Comparison of ENCODE assay signal across 24 mouse cellular contexts in genomic region chr3:132986188-132986587, GRCm38 (mm10). TPM values are rescaled to one million over a fixed set of nuclear protein-coding genes. Genes with fewer than 3 reads are reported as not detected.
A peak's percentile ranks its signal among the peaks of the same experiment; 100 is the strongest.
DNase-seq lines count a peak whose midpoint lies in the region; ATAC-seq and TF ChIP-seq lines count a peak whose summit lies in the region.
"Had no signal": no experiment of that assay in that cellular context is flagged by ENCODE, and none has a peak within 500 bp of the region (broad histone marks: within the 10 kb centered on the region; RNA-seq: fewer than 3 reads in every experiment).

No protein-coding gene starts in this region.

- H3K9me3 ChIP-seq in embryonic facial prominence, embryonic 14.5 days (ENCODE audit: control insufficient read depth, low read length), result no peaks in the 10 kb centered on the region
- H3K9me3 ChIP-seq in embryonic facial prominence, embryonic 10.5 days, result no peaks in the 10 kb centered on the region
- no peaks in the 10 kb centered on the region for H3K9me3 ChIP-seq in limb, embryonic 13.5 days
- H3K9me3 ChIP-seq in limb, embryonic 10.5 days (replicated peaks), result no peaks in the 10 kb centered on the region
- no peaks in the 10 kb centered on the region for H3K9me3 ChIP-seq in limb, embryonic 14.5 days (ENCODE audit: control insufficient read depth, low read length)
- H3K9me3 ChIP-seq: embryonic facial prominence, embryonic 15.5 days; forebrain, embryonic 15.5 days; G1E; hindbrain, embryonic 12.5 days; hindbrain, embryonic 15.5 days had no signal

- no peak overlapping the region for H3K27ac ChIP-seq in embryonic facial prominence, embryonic 14.5 days (replicated peaks; ENCODE audit: low read depth, low read length)
- no peak overlapping the region for H3K27ac ChIP-seq in embryonic facial prominence, embryonic 10.5 days (replicated peaks)
- H3K27ac ChIP-seq in limb, embryonic 13.5 days, result no peak overlapping the region
- H3K27ac ChIP-seq in limb, embryonic 10.5 days, result no peak overlapping the region
- H3K27ac ChIP-seq in limb, embryonic 14.5 days (replicated peaks; ENCODE audit: low read depth, low read length), result no peak overlapping the region
- H3K27ac ChIP-seq: embryonic facial prominence, embryonic 15.5 days; forebrain, embryonic 15.5 days; gastrocnemius, adult 2 months; hindbrain, embryonic 12.5 days; hindbrain, embryonic 15.5 days had no signal

- peaks cover 10% of the 10 kb centered on the region for H3K4me1 ChIP-seq in embryonic facial prominence, embryonic 14.5 days (ENCODE audit: control insufficient read depth, insufficient read depth, low read length)
- 0 out of 2 replicates have a peak, but pooled peaks cover 2% of the 10 kb centered on the region for H3K4me1 ChIP-seq in embryonic facial prominence, embryonic 10.5 days
- H3K4me1 ChIP-seq in limb, embryonic 13.5 days, result peaks cover 18% of the 10 kb centered on the region
- H3K4me1 ChIP-seq in limb, embryonic 10.5 days, result no peaks in the 10 kb centered on the region
- peaks cover 5% of the 10 kb centered on the region; the same call in 1 of the 2 replicates for H3K4me1 ChIP-seq in limb, embryonic 14.5 days (ENCODE audit: control insufficient read depth, insufficient read depth, low read length)
- H3K4me1 ChIP-seq: forebrain, embryonic 15.5 days; hindbrain, embryonic 12.5 days had no signal

- no peak overlapping the region for H3K9ac ChIP-seq in embryonic facial prominence, embryonic 14.5 days (ENCODE audit: low read depth, low read length)
- no peak overlapping the region for H3K9ac ChIP-seq in limb, embryonic 13.5 days
- no peak overlapping the region for H3K9ac ChIP-seq in limb, embryonic 14.5 days (ENCODE audit: low read depth, low read length, severe bottlenecking)
- H3K9ac ChIP-seq: embryonic facial prominence, embryonic 15.5 days; forebrain, embryonic 15.5 days; hindbrain, embryonic 12.5 days; hindbrain, embryonic 15.5 days had no signal

- no peak overlapping the region for H3K4me3 ChIP-seq in embryonic facial prominence, embryonic 14.5 days (ENCODE audit: low read depth, low read length)
- no peak overlapping the region for H3K4me3 ChIP-seq in embryonic facial prominence, embryonic 10.5 days
- H3K4me3 ChIP-seq in limb, embryonic 13.5 days, result no peak overlapping the region
- H3K4me3 ChIP-seq in limb, embryonic 10.5 days, result no peak overlapping the region
- no peak overlapping the region for H3K4me3 ChIP-seq in limb, embryonic 14.5 days (replicated peaks; ENCODE audit: low read length)
- H3K4me3 ChIP-seq: embryonic facial prominence, embryonic 15.5 days; forebrain, embryonic 15.5 days; gastrocnemius, adult 2 months; hindbrain, embryonic 12.5 days; hindbrain, embryonic 15.5 days had no signal

- no peak for TF ChIP-seq POLR2A in limb, embryonic 14.5 days (IDR thresholded peaks at IDR 0.05; ENCODE audit: borderline replicate concordance, extremely low read depth, insufficient read depth, insufficient read length)

- no peak overlapping the region for H3K4me2 ChIP-seq in embryonic facial prominence, embryonic 14.5 days (ENCODE audit: low read depth, low read length)
- no peak overlapping the region for H3K4me2 ChIP-seq in limb, embryonic 13.5 days (replicated peaks)
- no peak overlapping the region for H3K4me2 ChIP-seq in limb, embryonic 14.5 days (replicated peaks; ENCODE audit: low read depth, low read length, severe bottlenecking)
- H3K4me2 ChIP-seq: embryonic facial prominence, embryonic 15.5 days; forebrain, embryonic 15.5 days; heart, embryonic 11.5 days; hindbrain, embryonic 12.5 days; hindbrain, embryonic 15.5 days had no signal

- WGBS in embryonic facial prominence, embryonic 14.5 days, result 73% methylated on average over 5 of the region's 5 CpGs
- WGBS in embryonic facial prominence, embryonic 10.5 days, result 92% methylated on average over 5 of the region's 5 CpGs
- WGBS in limb, embryonic 13.5 days, result 79% methylated on average over 5 of the region's 5 CpGs
- WGBS in limb, embryonic 10.5 days, result 93% methylated on average over 5 of the region's 5 CpGs
- 72% methylated on average over 5 of the region's 5 CpGs for WGBS in limb, embryonic 14.5 days

- ATAC-seq in embryonic facial prominence, embryonic 14.5 days (ENCODE audit: low read depth), result no peak
- peak; percentile 62; the same call in 1 of the 2 replicates for ATAC-seq in limb, embryonic 13.5 days (ENCODE audit: low FRiP score, low read depth)
- 0 out of 2 replicates have a peak, but pooled peaks have one; percentile 31 for ATAC-seq in limb, embryonic 14.5 days (ENCODE audit: low FRiP score, low read depth)
- ATAC-seq: forebrain, embryonic 15.5 days had no signal

- no peaks in the 10 kb centered on the region for H3K27me3 ChIP-seq in embryonic facial prominence, embryonic 14.5 days (replicated peaks; ENCODE audit: control insufficient read depth, insufficient read depth, low read length)
- no peaks in the 10 kb centered on the region for H3K27me3 ChIP-seq in embryonic facial prominence, embryonic 10.5 days (replicated peaks; ENCODE audit: low read depth, poor library complexity, severe bottlenecking)
- H3K27me3 ChIP-seq in limb, embryonic 13.5 days, result no peaks in the 10 kb centered on the region
- H3K27me3 ChIP-seq in limb, embryonic 10.5 days (ENCODE audit: low read depth, poor library complexity, severe bottlenecking), result no peaks in the 10 kb centered on the region
- H3K27me3 ChIP-seq in limb, embryonic 14.5 days (ENCODE audit: control insufficient read depth, insufficient read depth, low read length), result no peaks in the 10 kb centered on the region
- H3K27me3 ChIP-seq: CH12.LX; embryonic facial prominence, embryonic 15.5 days; forebrain, embryonic 15.5 days; hindbrain, embryonic 12.5 days; hindbrain, embryonic 15.5 days had no signal

- peaks cover 15% of the 10 kb centered on the region; the same call in 1 of the 2 replicates for H3K36me3 ChIP-seq in embryonic facial prominence, embryonic 14.5 days (ENCODE audit: control insufficient read depth, insufficient read depth, low read length)
- H3K36me3 ChIP-seq in embryonic facial prominence, embryonic 10.5 days (replicated peaks), result peaks cover 49% of the 10 kb centered on the region
- peaks cover 16% of the 10 kb centered on the region for H3K36me3 ChIP-seq in limb, embryonic 13.5 days
- H3K36me3 ChIP-seq in limb, embryonic 10.5 days, result peaks cover 31% of the 10 kb centered on the region
- H3K36me3 ChIP-seq in limb, embryonic 14.5 days (ENCODE audit: control insufficient read depth, insufficient read depth, low read length), result peaks cover 18% of the 10 kb centered on the region; the same call in 1 of the 2 replicates
- H3K36me3 ChIP-seq: embryonic facial prominence, embryonic 15.5 days; forebrain, embryonic 15.5 days; hindbrain, embryonic 15.5 days had no signal

- peak; percentile 53 for DNase-seq in embryonic facial prominence, embryonic 14.5 days (ENCODE audit: low spot score)
- no peak for DNase-seq in embryonic facial prominence, embryonic 10.5 days (ENCODE audit: low spot score)
- no peak for DNase-seq in limb, embryonic 10.5 days (ENCODE audit: low spot score)
- no peak for DNase-seq in limb, embryonic 14.5 days (ENCODE audit: low spot score)
- no peak for DNase-seq in MN1 (ENCODE audit: low spot score)
- no peak for DNase-seq in left cerebral cortex, adult 18-20 months (ENCODE audit: low spot score in 2 of 2)
- DNase-seq: adrenal gland, adult 2 months; adrenal gland, postnatal 14 days; cerebellum, adult 11-12 months; cerebellum, adult 8-10 months; cerebellum, postnatal 10 days; cerebellum, postnatal 36 days; embryo, embryonic 11 days; gastrocnemius, adult 2 months; gastrocnemius, postnatal 14 days; heart, adult 11 months had no signal

RNA-seq across cellular contexts. Expression of gene Npnt, which starts 36.1 kb away (rescaled TPM):
- polyA plus RNA-seq in embryonic facial prominence, embryonic 14.5 days (2014; fragmentation: Nextera tagmentation; extraction: Ambion mirVana), result 76.6 and 90.3 TPM in 2 replicates
- 26.0 and 26.2 TPM in 2 replicates for polyA plus RNA-seq in embryonic facial prominence, embryonic 10.5 days (2016; fragmentation: Nextera tagmentation; extraction: Ambion mirVana)
- polyA plus RNA-seq in limb, embryonic 13.5 days (2015; fragmentation: Nextera tagmentation; extraction: Ambion mirVana), result 29.1 and 36.7 TPM in 2 replicates
- polyA plus RNA-seq in limb, embryonic 10.5 days (2016; fragmentation: Nextera tagmentation; extraction: Ambion mirVana), result 11.3 and 14.5 TPM in 2 replicates
- polyA plus RNA-seq in limb, embryonic 14.5 days (2012; rRNA removed), result 39.4 and 41.7 TPM in 2 replicates
- 45.4 and 45.9 TPM in 2 replicates for polyA plus RNA-seq in limb, embryonic 14.5 days (2014; fragmentation: Nextera tagmentation; extraction: Ambion mirVana)
- total RNA-seq in left cerebral cortex, adult 18-20 months (2021), result 10 to 100 TPM; 11.2 to 14.1 TPM
- polyA plus RNA-seq: G1E had no signal
